14 mouse cellular contexts compared by ENCODE assay signal in genomic region chrX:77812031-77812430, GRCm38 (mm10). TPM values are rescaled to one million over a fixed set of nuclear protein-coding genes. Genes with fewer than 3 reads are reported as not detected.
DNase-seq lines count a peak whose midpoint lies in the region; ATAC-seq and TF ChIP-seq lines count a peak whose summit lies in the region.
"Had no signal": no experiment of that assay in that cellular context is flagged by ENCODE, and none has a peak within 500 bp of the region (broad histone marks: within the 10 kb centered on the region; RNA-seq: fewer than 3 reads in every experiment).

No protein-coding gene starts in this region.

- no peaks in the 10 kb centered on the region for H3K27me3 ChIP-seq in forebrain, embryonic 14.5 days (replicated peaks; ENCODE audit: control insufficient read depth, insufficient read depth, low read length)
- no peaks in the 10 kb centered on the region for H3K27me3 ChIP-seq in forebrain, embryonic 11.5 days (ENCODE audit: control insufficient read depth, insufficient read depth, low read length)
- H3K27me3 ChIP-seq in liver, adult 2 months (ENCODE audit: control insufficient read depth, insufficient read depth, low read length): no peaks in the 10 kb centered on the region
- H3K27me3 ChIP-seq in liver, postnatal 0 days (ENCODE audit: insufficient read depth, low read length): no peaks in the 10 kb centered on the region

- TF ChIP-seq CTCF in liver, adult 2 months (IDR thresholded peaks at IDR 0.05; ENCODE audit: low read depth, low read length): no peak
- TF ChIP-seq CTCF in liver, postnatal 0 days (IDR thresholded peaks at IDR 0.05; ENCODE audit: low read depth): no peak

- H3K4me1 ChIP-seq in forebrain, embryonic 14.5 days (ENCODE audit: control insufficient read depth, insufficient read depth, low read length): no peaks in the 10 kb centered on the region
- no peaks in the 10 kb centered on the region for H3K4me1 ChIP-seq in forebrain, embryonic 11.5 days (replicated peaks; ENCODE audit: control insufficient read depth, insufficient read depth, low read length)
- no peaks in the 10 kb centered on the region for H3K4me1 ChIP-seq in liver, adult 2 months (ENCODE audit: control insufficient read depth, insufficient read depth, low read length)
- H3K4me1 ChIP-seq in liver, postnatal 0 days (ENCODE audit: insufficient read depth): no peaks in the 10 kb centered on the region

- no peaks in the 10 kb centered on the region for H3K9me3 ChIP-seq in forebrain, embryonic 14.5 days (replicated peaks; ENCODE audit: control insufficient read depth, low read length)
- H3K9me3 ChIP-seq in forebrain, embryonic 11.5 days (ENCODE audit: control insufficient read depth, low read length): no peaks in the 10 kb centered on the region
- no peaks in the 10 kb centered on the region for H3K9me3 ChIP-seq in liver, postnatal 0 days (ENCODE audit: low read length)

- no peak overlapping the region for H3K4me3 ChIP-seq in forebrain, embryonic 14.5 days (ENCODE audit: low read depth, low read length)
- no peak overlapping the region for H3K4me3 ChIP-seq in forebrain, embryonic 11.5 days (ENCODE audit: low read depth, low read length)
- H3K4me3 ChIP-seq in liver, adult 2 months (ENCODE audit: insufficient read depth, low read depth, low read length): no peak overlapping the region
- H3K4me3 ChIP-seq in liver, postnatal 0 days (ENCODE audit: low read depth, low read length): no peak overlapping the region

- TF ChIP-seq EP300 in liver, postnatal 0 days (IDR thresholded peaks at IDR 0.05; ENCODE audit: low read depth): no peak

- H3K4me2 ChIP-seq in forebrain, embryonic 14.5 days (ENCODE audit: low read length): no peak overlapping the region
- no peak overlapping the region for H3K4me2 ChIP-seq in forebrain, embryonic 11.5 days (ENCODE audit: low read depth, low read length, severe bottlenecking)
- no peak overlapping the region for H3K4me2 ChIP-seq in liver, postnatal 0 days (ENCODE audit: low read depth, low read length)

- no peaks in the 10 kb centered on the region for H3K79me2 ChIP-seq in liver, adult 2 months (ENCODE audit: control insufficient read depth, insufficient read depth, low read length)

- 64% methylated on average over 6 of the region's 6 CpGs for WGBS in forebrain, embryonic 14.5 days
- WGBS in forebrain, embryonic 11.5 days: 58% methylated on average over 6 of the region's 6 CpGs
- WGBS in liver, adult 2 months: 54% methylated on average over 6 of the region's 6 CpGs
- WGBS in liver, postnatal 0 days (ENCODE audit: insufficient replicate concordance): 52% methylated on average over 6 of the region's 6 CpGs

- no peak overlapping the region for H3K9ac ChIP-seq in forebrain, embryonic 14.5 days (ENCODE audit: low read length)
- H3K9ac ChIP-seq in forebrain, embryonic 11.5 days (ENCODE audit: low read length): no peak overlapping the region
- no peak overlapping the region for H3K9ac ChIP-seq in liver, adult 2 months (ENCODE audit: low read depth, low read length)
- H3K9ac ChIP-seq in liver, postnatal 0 days (replicated peaks): no peak overlapping the region

- DNase-seq in forebrain, embryonic 14.5 days (ENCODE audit: low spot score): peak; percentile 7
- DNase-seq in forebrain, embryonic 11.5 days (ENCODE audit: low spot score): no peak
- DNase-seq in liver, adult 2 months (ENCODE audit: extremely low read depth, low read depth, low spot score): peak; percentile 47
- DNase-seq in liver, postnatal 0 days: no peak
- peak; percentile 48 for DNase-seq in ZHBTc4 (ENCODE audit: low read depth, low spot score)
- peak; percentile 36 for DNase-seq in layer of hippocampus, adult 9-10 months (ENCODE audit: low spot score)
- no peak for DNase-seq in spleen, postnatal 36 days (ENCODE audit: low spot score in 2 of 2)
- DNase-seq: gastrocnemius, adult 2 months; kidney, adult 9 months had no signal

- no peak overlapping the region for H3K27ac ChIP-seq in forebrain, embryonic 14.5 days (ENCODE audit: low read depth, low read length)
- no peak overlapping the region for H3K27ac ChIP-seq in forebrain, embryonic 11.5 days (ENCODE audit: low read depth, low read length)
- no peak overlapping the region for H3K27ac ChIP-seq in liver, adult 2 months (replicated peaks; ENCODE audit: insufficient read depth, low read depth, low read length)
- H3K27ac ChIP-seq in liver, postnatal 0 days (ENCODE audit: low read depth): no peak overlapping the region
- H3K27ac ChIP-seq: gastrocnemius, adult 2 months had no signal

- no peak for TF ChIP-seq POLR2A in liver, adult 2 months (IDR thresholded peaks at IDR 0.05; ENCODE audit: extremely low read depth, insufficient read depth, low read length)

- ATAC-seq in forebrain, embryonic 14.5 days: no peak
- ATAC-seq in forebrain, embryonic 11.5 days (replicated peaks; ENCODE audit: low FRiP score): no peak
- ATAC-seq in liver, postnatal 0 days: no peak
- no peak for ATAC-seq in erythroblast, adult 5-6 weeks (replicated peaks; ENCODE audit: low FRiP score, poor library complexity, severe bottlenecking)

- H3K36me3 ChIP-seq in forebrain, embryonic 14.5 days (ENCODE audit: control insufficient read depth, insufficient read depth, low read length): no peaks in the 10 kb centered on the region
- H3K36me3 ChIP-seq in forebrain, embryonic 11.5 days (ENCODE audit: control insufficient read depth, insufficient read depth, low read length): no peaks in the 10 kb centered on the region
- H3K36me3 ChIP-seq in liver, adult 2 months (ENCODE audit: control insufficient read depth, insufficient read depth, low read length): no peaks in the 10 kb centered on the region
- no peaks in the 10 kb centered on the region for H3K36me3 ChIP-seq in liver, postnatal 0 days (replicated peaks; ENCODE audit: insufficient read depth, low read length)

RNA-seq across cellular contexts. Expression of gene Prkx, which starts 16.0 kb away (rescaled TPM):
- polyA plus RNA-seq in forebrain, embryonic 14.5 days (2014; fragmentation: Nextera tagmentation; extraction: Ambion mirVana): 22.2 and 27.7 TPM in 2 replicates
- 16.9 and 17.7 TPM in 2 replicates for polyA plus RNA-seq in forebrain, embryonic 11.5 days (2014; fragmentation: Nextera tagmentation; extraction: Ambion mirVana)
- 2.2 and 3.2 TPM in 2 replicates for total RNA-seq in liver, adult 2 months (2014; rRNA removed)
- 0.90 and 1.3 TPM in 2 replicates for polyA plus RNA-seq in liver, adult 2 months (2012; rRNA removed)
- polyA plus RNA-seq in liver, postnatal 0 days (2015; fragmentation: Nextera tagmentation; extraction: Ambion mirVana): 1.4 and 2.0 TPM in 2 replicates
- 4.4 and 10.2 TPM in 2 replicates for total RNA-seq in erythroblast, adult 5-6 weeks (2015; ENCODE audit: low replicate concordance)
- 2.6 and 3.3 TPM in 2 replicates for total RNA-seq in erythroblast, adult 5-6 weeks (2017; ENCODE audit: low replicate concordance)

RNA-seq across cellular contexts. Expression of gene Pbsn, which starts 41.4 kb away (rescaled TPM):
- polyA plus RNA-seq in forebrain, embryonic 14.5 days (2014; fragmentation: Nextera tagmentation; extraction: Ambion mirVana): not detected in 2 replicates
- polyA plus RNA-seq in forebrain, embryonic 11.5 days (2014; fragmentation: Nextera tagmentation; extraction: Ambion mirVana): not detected in 2 replicates
- total RNA-seq in liver, adult 2 months (2014; rRNA removed): not detected in 2 replicates
- not detected in 2 replicates for polyA plus RNA-seq in liver, adult 2 months (2012; rRNA removed)
- polyA plus RNA-seq in liver, postnatal 0 days (2015; fragmentation: Nextera tagmentation; extraction: Ambion mirVana): not detected in 2 replicates
- total RNA-seq in erythroblast, adult 5-6 weeks (2015; ENCODE audit: low replicate concordance): not detected in 2 replicates
- total RNA-seq in erythroblast, adult 5-6 weeks (2017; ENCODE audit: low replicate concordance): not detected in 2 replicates
- total RNA-seq: adrenal gland, postnatal 36 days; ES-E14; gastrocnemius, adult 2 months; heart, postnatal 25 days; left cerebral cortex, adult 18-20 months had no signal

RNA-seq across cellular contexts. Expression of gene Gm14744, which starts 52.5 kb away (rescaled TPM):
- polyA plus RNA-seq in forebrain, embryonic 14.5 days (2014; fragmentation: Nextera tagmentation; extraction: Ambion mirVana): not detected in 2 replicates
- not detected in 2 replicates for polyA plus RNA-seq in forebrain, embryonic 11.5 days (2014; fragmentation: Nextera tagmentation; extraction: Ambion mirVana)
- total RNA-seq in liver, adult 2 months (2014; rRNA removed): not detected in 2 replicates
- not detected in 2 replicates for polyA plus RNA-seq in liver, adult 2 months (2012; rRNA removed)
- polyA plus RNA-seq in liver, postnatal 0 days (2015; fragmentation: Nextera tagmentation; extraction: Ambion mirVana): not detected in 2 replicates
- total RNA-seq in erythroblast, adult 5-6 weeks (2015; ENCODE audit: low replicate concordance): not detected in 2 replicates
- total RNA-seq in erythroblast, adult 5-6 weeks (2017; ENCODE audit: low replicate concordance): not detected in 2 replicates
- total RNA-seq: adrenal gland, postnatal 36 days; ES-E14; gastrocnemius, adult 2 months; heart, postnatal 25 days; left cerebral cortex, adult 18-20 months had no signal

Comparison
In these comparisons a context has a peak if more than half of its experiments do, and no peak if none do; other contexts are left out.
1. DNase-seq: peak in forebrain, embryonic 14.5 days (single experiment), liver, adult 2 months (single experiment), ZHBTc4 (single experiment) and layer of hippocampus, adult 9-10 months (single experiment); none in forebrain, embryonic 11.5 days (single experiment), liver, postnatal 0 days (single experiment) and spleen, postnatal 36 days (0 of 2).